Mouse (Mus musculus) gastrocnemius, adult 18-20 months (tissue): Measurements from ENCODE around the gene Vmn2r16. TPM values are rescaled to one million over a fixed set of nuclear protein-coding genes. Genes with fewer than 3 reads are reported as not detected.

Experiments
- DNase-seq: peaks from one replicate; pipeline ENCODE4 v3.0.0; 2021; ENCODE audit warnings: low spot score
- long read RNA-seq, 2 experiments: library from polyadenylated mRNA; stranded (forward); transcript quantifications; one replicate each; pipeline ENCODE4 v2.0.0; 2021
- total RNA-seq, 2 experiments: library from RNA; stranded (reverse); gene quantifications; 2 replicates each; pipeline ENCODE4 v1.2.3; 2021

The Vmn2r16 gene
- total RNA-seq = not detected
- long read RNA-seq, experiment 1 = 0 reads
- long read RNA-seq, experiment 2 = 0 reads

- no peak for DNase-seq
Observed at GRCm38 (mm10) chr5:109329862-109330261, at the start of gene Vmn2r16. Gene Vmn2r16 (plus strand): TSS chr5:109330162.

DNA sequence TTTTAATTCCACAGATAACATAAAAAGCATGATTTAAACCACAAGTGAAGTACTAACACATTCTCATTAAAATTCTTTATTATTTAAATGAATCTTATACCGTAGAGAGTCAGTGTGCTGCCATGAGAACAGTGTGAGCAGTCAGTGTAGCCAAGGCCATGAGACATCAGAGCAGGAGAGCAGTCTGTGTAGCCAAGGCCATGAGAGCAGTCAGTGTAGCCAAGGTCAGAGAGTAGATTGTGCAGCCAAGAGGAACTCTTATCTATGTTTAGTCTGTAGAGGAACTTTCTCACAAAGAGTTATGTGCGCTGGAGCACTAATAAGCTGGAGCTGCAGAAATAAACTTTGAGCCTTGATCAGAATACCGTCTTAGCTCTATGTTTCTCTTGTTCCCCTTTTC, 35.3 kb upstream of the Vmn2r16 start:
- DNase-seq = no peak

GRCm38 (mm10) chr5:109297544-109297943, 32.4 kb upstream of the Vmn2r16 start, which contains the start of gene Vmn2r15:
Gene Vmn2r15 (minus strand): TSS chr5:109297644.
- no peak for DNase-seq

GRCm38 (mm10) chr5:109419388-109419787, 89.4 kb downstream of the Vmn2r16 start, which contains the start of gene Vmn2r17:
Gene Vmn2r17 (plus strand): TSS chr5:109419688.
- DNase-seq = no peak

Other genes starting within 250 kb of the Vmn2r16 start
- not detected for gene Vmn2r12, start 232.2 kb upstream of the Vmn2r16 start, total RNA-seq
- not detected for gene Vmn2r13, start 138.0 kb upstream of the Vmn2r16 start, total RNA-seq
- gene Vmn2r14, start 105.5 kb upstream of the Vmn2r16 start, total RNA-seq = not detected
- gene Vmn2r15, start 32.5 kb upstream of the Vmn2r16 start, total RNA-seq = not detected
- not detected for gene Vmn2r17, start 89.5 kb downstream of the Vmn2r16 start, total RNA-seq
- gene Crlf2, start 228.8 kb downstream of the Vmn2r16 start, total RNA-seq = 1 to 10 TPM; 1.8 to 2.7 TPM